Mouse (Mus musculus): ENCODE results near the gene Gcnt1. TPM values are rescaled to one million over a fixed set of nuclear protein-coding genes. Genes with fewer than 3 reads are reported as not detected.

Gene Gcnt1
- polyA plus RNA-seq, 1 experiment from 2014 or later, result 7.8 TPM

DNA sequence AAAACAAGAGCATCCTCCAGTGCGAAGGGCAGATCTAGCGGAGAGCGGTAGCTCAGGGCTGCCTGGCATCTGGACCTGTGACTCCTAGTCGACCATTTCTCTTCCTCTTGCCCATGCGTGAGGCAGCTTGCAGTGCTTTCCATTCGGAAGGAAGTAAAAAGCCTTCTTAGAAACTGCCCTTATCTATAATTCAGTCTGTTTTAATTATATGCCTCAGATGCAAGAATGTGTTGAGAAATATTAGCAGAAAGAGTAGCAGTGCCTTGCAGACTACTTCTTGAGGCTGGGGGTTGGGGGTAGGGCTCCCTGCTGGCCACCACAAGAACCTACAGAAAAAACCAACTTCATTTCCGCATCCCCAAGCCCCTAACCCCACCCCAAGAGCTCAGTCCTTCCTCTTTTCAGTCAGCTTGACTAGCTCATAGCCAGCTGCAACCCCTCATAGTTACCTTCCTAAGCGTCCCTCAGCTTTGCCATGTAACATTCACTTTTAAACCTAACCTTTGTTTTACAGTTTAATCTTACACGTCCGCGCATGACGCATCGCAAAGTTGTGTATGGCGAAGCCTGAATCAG lies 13.2 kb downstream of the Gcnt1 start:
- no peak overlapping the region for H3K4me3 ChIP-seq (ENCODE audit: low read depth, low read length)
- no peaks in the 10 kb centered on the region for H3K36me3 ChIP-seq (ENCODE audit: control insufficient read depth, insufficient read depth, low read length)
- H3K27ac ChIP-seq (replicated peaks; ENCODE audit: low read depth, low read length), result no peak overlapping the region
- H3K27me3 ChIP-seq (replicated peaks; ENCODE audit: control insufficient read depth, insufficient read depth, low read length), result 0 out of 2 replicates have a peak, but pooled peaks cover 9% of the 10 kb centered on the region
- no peaks in the 10 kb centered on the region for H3K9me3 ChIP-seq (ENCODE audit: control insufficient read depth, low read length)
- 71% methylated on average over 14 of the region's 14 CpGs for WGBS
- ATAC-seq (ENCODE audit: low read depth) (no peak), DNase-seq (ENCODE audit: low spot score) (no peak)
- no peaks in the 10 kb centered on the region; the same call in 1 of the 2 replicates for H3K4me1 ChIP-seq (ENCODE audit: control insufficient read depth, insufficient read depth, low read length)
- H3K9ac ChIP-seq (ENCODE audit: low read depth, low read length), result no peak overlapping the region
- H3K4me2 ChIP-seq (ENCODE audit: low read depth, low read length), result no peak overlapping the region

DNA sequence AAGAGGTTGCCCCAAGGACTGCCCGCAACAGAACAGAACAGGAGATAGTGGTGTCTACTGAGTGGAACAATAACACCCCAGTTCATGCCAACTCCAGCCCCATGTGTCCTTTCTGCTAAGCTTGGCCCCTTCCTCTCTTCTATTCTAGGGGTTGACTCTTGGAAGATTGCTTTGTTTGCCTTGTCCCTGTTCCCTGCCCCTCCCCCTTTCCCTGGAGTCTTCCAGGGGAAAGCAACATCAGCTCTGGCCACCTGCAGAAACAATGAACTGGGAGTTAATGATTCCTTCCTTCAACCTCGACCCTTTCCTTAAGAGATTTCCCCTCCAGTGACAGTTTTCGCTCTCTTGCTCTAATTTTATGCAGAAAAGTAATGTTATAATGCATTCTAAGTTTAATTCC lies 15.3 kb downstream of the Gcnt1 start:
- no peak for ATAC-seq (ENCODE audit: low read depth)
- Histone ChIP-seq H3K27ac (replicated peaks; ENCODE audit: low read depth, low read length) (no peak overlapping the region), H3K9me3 (ENCODE audit: control insufficient read depth, low read length) (no peaks in the 10 kb centered on the region), H3K4me1 (ENCODE audit: control insufficient read depth, insufficient read depth, low read length) (no peaks in the 10 kb centered on the region; the same call in 1 of the 2 replicates), H3K27me3 (replicated peaks; ENCODE audit: control insufficient read depth, insufficient read depth, low read length) (0 out of 2 replicates have a peak, but pooled peaks cover 9% of the 10 kb centered on the region), H3K36me3 (ENCODE audit: control insufficient read depth, insufficient read depth, low read length) (no peaks in the 10 kb centered on the region), H3K4me2 (ENCODE audit: low read depth, low read length) (no peak overlapping the region), H3K4me3 (ENCODE audit: low read depth, low read length) (no peak overlapping the region), H3K9ac (ENCODE audit: low read depth, low read length) (no peak overlapping the region)
- no peak for DNase-seq (ENCODE audit: low spot score)
- 64% methylated on average over 3 of the region's 3 CpGs for WGBS

DNA sequence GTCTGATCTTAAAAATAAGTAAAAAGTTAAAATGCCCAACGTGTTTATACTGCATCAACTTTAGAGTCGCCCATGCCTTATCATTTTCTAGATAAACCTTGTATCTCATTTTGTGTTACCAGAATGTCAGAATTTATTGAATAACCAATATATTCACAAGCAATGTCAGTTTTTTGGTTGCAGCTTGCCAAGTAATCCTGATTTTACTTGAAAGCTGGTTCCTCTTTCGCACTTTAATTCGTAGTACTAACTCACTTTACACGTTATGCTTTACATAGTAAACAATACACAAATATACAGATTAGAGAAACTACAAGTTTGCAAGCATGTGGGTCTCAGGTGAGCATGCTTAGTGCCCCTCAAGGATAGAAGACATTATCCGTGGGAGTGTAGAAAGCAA lies 15.7 kb downstream of the Gcnt1 start:
- Histone ChIP-seq H3K9me3 (ENCODE audit: control insufficient read depth, low read length) (no peaks in the 10 kb centered on the region), H3K27ac (replicated peaks; ENCODE audit: low read depth, low read length) (no peak overlapping the region), H3K4me3 (ENCODE audit: low read depth, low read length) (peak overlapping the region; percentile 48; the same call in 1 of the 2 replicates), H3K27me3 (replicated peaks; ENCODE audit: control insufficient read depth, insufficient read depth, low read length) (0 out of 2 replicates have a peak, but pooled peaks cover 9% of the 10 kb centered on the region), H3K36me3 (ENCODE audit: control insufficient read depth, insufficient read depth, low read length) (no peaks in the 10 kb centered on the region), H3K4me2 (ENCODE audit: low read depth, low read length) (peak overlapping the region; percentile 83), H3K9ac (ENCODE audit: low read depth, low read length) (no peak overlapping the region), H3K4me1 (ENCODE audit: control insufficient read depth, insufficient read depth, low read length) (no peaks in the 10 kb centered on the region; the same call in 1 of the 2 replicates)
- DNase-seq (ENCODE audit: low spot score) (no peak), ATAC-seq (ENCODE audit: low read depth) (no peak)
- 73% methylated on average over 6 of the region's 6 CpGs for WGBS

DNA sequence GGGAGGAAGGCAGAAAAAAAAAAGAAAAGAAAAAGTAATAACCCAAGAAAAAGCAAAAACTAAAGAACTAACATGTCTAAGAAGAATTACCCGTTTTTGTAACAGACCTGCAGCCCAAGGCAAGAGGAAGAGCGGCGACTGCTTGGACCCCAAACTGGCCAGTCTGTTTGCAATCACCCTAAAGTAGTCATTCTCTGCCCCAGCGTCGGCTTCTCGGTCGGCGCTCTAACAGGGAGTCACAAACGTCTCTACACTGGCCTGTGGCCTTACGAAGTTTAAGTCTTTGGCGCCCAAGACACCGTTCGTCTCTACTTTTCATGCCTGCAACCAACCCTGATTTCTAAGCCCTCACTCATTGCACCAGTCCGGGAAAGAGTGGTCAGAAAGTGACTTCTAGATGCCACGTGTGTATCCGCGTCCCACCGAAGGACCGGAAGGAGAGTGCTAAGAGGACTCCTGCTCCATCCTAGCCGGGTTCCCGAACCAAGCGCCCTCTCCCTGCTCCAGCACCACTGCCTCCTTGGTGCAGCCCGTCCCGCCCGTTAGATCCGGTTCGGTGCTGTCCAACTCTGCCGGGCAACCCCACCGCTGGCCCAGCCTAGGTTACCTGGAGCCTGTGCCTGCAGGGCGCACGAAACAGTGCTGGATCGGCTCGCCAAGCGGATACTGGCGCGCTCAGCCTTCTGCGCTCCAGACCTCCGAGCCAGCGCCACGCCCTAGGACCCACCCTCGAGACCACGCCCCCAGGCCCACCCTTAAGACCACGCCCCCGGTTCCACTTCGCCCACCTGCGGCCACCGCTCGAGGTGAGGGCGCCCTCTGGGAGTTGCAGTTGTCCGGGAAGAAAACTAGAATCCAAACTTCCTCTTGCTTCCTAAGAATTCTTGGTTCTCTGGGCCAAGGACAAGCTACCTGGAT lies 16.4 kb downstream of the Gcnt1 start:
- Histone ChIP-seq H3K36me3 (ENCODE audit: control insufficient read depth, insufficient read depth, low read length) (no peaks in the 10 kb centered on the region), H3K4me1 (ENCODE audit: control insufficient read depth, insufficient read depth, low read length) (no peaks in the 10 kb centered on the region; the same call in 1 of the 2 replicates), H3K27ac (replicated peaks; ENCODE audit: low read depth, low read length) (no peak overlapping the region), H3K4me2 (ENCODE audit: low read depth, low read length) (peak overlapping the region; percentile 83), H3K4me3 (ENCODE audit: low read depth, low read length) (peak overlapping the region; percentile 48), H3K9me3 (ENCODE audit: control insufficient read depth, low read length) (no peaks in the 10 kb centered on the region), H3K27me3 (replicated peaks; ENCODE audit: control insufficient read depth, insufficient read depth, low read length) (0 out of 2 replicates have a peak, but pooled peaks cover 9% of the 10 kb centered on the region), H3K9ac (ENCODE audit: low read depth, low read length) (peak overlapping the region; percentile 51)
- DNase-seq (ENCODE audit: low spot score) (peak; percentile 86), ATAC-seq (ENCODE audit: low read depth) (peak; percentile 91)
- 2% methylated on average over 47 of the region's 50 CpGs for WGBS

DNA sequence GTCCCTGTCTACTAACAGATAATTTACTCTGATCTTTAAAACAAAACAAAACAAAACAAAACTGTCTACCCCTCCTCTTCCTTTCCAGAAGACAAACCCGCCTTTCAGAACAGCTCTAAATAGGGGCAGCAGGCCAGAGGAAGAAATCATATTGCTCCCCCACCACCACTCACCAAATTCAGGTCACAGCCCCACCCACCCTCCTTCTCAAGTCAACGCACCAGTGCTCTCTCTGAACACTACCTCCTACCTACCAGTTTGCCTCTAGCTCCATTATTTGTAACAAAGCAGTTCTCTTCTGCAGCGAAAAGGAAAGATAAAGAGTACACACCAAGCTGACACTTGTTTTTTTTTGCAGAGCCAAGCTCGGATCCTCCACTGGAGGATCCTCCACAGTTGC lies 17.3 kb downstream of the Gcnt1 start:
- Histone ChIP-seq H3K4me3 (ENCODE audit: low read depth, low read length) (peak overlapping the region; percentile 48), H3K9ac (ENCODE audit: low read depth, low read length) (peak overlapping the region; percentile 51; the same call in 1 of the 2 replicates), H3K4me1 (ENCODE audit: control insufficient read depth, insufficient read depth, low read length) (no peaks in the 10 kb centered on the region; the same call in 1 of the 2 replicates), H3K27ac (replicated peaks; ENCODE audit: low read depth, low read length) (no peak overlapping the region), H3K27me3 (replicated peaks; ENCODE audit: control insufficient read depth, insufficient read depth, low read length) (0 out of 2 replicates have a peak, but pooled peaks cover 9% of the 10 kb centered on the region), H3K36me3 (ENCODE audit: control insufficient read depth, insufficient read depth, low read length) (no peaks in the 10 kb centered on the region), H3K4me2 (ENCODE audit: low read depth, low read length) (peak overlapping the region; percentile 83), H3K9me3 (ENCODE audit: control insufficient read depth, low read length) (no peaks in the 10 kb centered on the region)
- ATAC-seq (ENCODE audit: low read depth) (no peak), DNase-seq (ENCODE audit: low spot score) (no peak)
- WGBS, result 28% methylated on average over 4 of the region's 4 CpGs

DNA sequence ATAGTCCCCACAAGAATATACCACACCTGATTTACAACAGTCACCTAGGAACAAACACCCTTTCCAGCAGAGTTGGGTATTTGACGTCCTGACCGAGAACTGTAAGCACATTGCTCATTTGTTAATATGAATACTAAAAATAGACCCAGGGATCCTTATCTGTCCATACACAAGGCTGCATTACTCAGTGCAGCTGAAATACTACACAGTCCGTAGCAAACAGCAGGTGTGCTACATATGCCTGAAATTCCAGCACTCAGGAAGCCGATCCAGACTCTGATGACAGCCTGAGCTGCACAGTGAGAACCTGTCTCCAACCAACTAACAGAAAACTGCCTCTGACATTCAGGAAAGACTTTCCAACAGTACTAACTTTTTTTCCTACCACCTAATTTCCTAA lies 17.8 kb downstream of the Gcnt1 start:
- no peak overlapping the region for H3K4me3 ChIP-seq (ENCODE audit: low read depth, low read length)
- no peak for ATAC-seq (ENCODE audit: low read depth)
- H3K9ac ChIP-seq (ENCODE audit: low read depth, low read length), result no peak overlapping the region
- H3K4me2 ChIP-seq (ENCODE audit: low read depth, low read length), result peak overlapping the region; percentile 83
- WGBS, result 41% methylated on average over 4 of the region's 4 CpGs
- no peaks in the 10 kb centered on the region; the same call in 1 of the 2 replicates for H3K4me1 ChIP-seq (ENCODE audit: control insufficient read depth, insufficient read depth, low read length)
- no peak overlapping the region for H3K27ac ChIP-seq (replicated peaks; ENCODE audit: low read depth, low read length)
- 0 out of 2 replicates have a peak, but pooled peaks cover 9% of the 10 kb centered on the region for H3K27me3 ChIP-seq (replicated peaks; ENCODE audit: control insufficient read depth, insufficient read depth, low read length)
- DNase-seq (ENCODE audit: low spot score), result no peak
- no peaks in the 10 kb centered on the region for H3K9me3 ChIP-seq (ENCODE audit: control insufficient read depth, low read length)
- H3K36me3 ChIP-seq (ENCODE audit: control insufficient read depth, insufficient read depth, low read length), result no peaks in the 10 kb centered on the region

DNA sequence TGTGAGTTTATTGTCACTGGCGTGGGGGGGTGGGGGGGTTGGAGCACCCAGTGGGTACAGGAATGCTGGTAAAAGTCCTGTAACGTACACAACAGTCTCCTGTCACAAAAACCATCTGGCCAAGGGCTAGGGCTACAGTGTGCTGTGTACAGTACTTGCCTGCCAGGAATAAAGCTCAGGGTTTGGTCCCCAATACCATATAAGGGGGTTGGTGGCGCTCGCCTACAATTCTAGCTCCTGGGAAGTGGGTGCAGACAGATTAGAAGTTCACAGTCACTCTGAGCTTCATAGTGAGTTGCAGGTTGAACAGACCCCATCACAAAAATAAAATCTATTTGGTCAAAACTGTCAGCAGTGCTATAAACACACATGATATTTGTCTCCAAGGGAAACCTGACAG lies 18.3 kb downstream of the Gcnt1 start:
- Histone ChIP-seq H3K9me3 (ENCODE audit: control insufficient read depth, low read length) (no peaks in the 10 kb centered on the region), H3K4me1 (ENCODE audit: control insufficient read depth, insufficient read depth, low read length) (no peaks in the 10 kb centered on the region; the same call in 1 of the 2 replicates), H3K27ac (replicated peaks; ENCODE audit: low read depth, low read length) (no peak overlapping the region), H3K9ac (ENCODE audit: low read depth, low read length) (no peak overlapping the region), H3K4me2 (ENCODE audit: low read depth, low read length) (peak overlapping the region; percentile 83; the same call in 1 of the 2 replicates), H3K27me3 (replicated peaks; ENCODE audit: control insufficient read depth, insufficient read depth, low read length) (0 out of 2 replicates have a peak, but pooled peaks cover 9% of the 10 kb centered on the region), H3K36me3 (ENCODE audit: control insufficient read depth, insufficient read depth, low read length) (no peaks in the 10 kb centered on the region), H3K4me3 (ENCODE audit: low read depth, low read length) (no peak overlapping the region)
- 67% methylated on average over 4 of the region's 4 CpGs for WGBS
- DNase-seq (ENCODE audit: low spot score), result no peak
- ATAC-seq (ENCODE audit: low read depth), result no peak

DNA sequence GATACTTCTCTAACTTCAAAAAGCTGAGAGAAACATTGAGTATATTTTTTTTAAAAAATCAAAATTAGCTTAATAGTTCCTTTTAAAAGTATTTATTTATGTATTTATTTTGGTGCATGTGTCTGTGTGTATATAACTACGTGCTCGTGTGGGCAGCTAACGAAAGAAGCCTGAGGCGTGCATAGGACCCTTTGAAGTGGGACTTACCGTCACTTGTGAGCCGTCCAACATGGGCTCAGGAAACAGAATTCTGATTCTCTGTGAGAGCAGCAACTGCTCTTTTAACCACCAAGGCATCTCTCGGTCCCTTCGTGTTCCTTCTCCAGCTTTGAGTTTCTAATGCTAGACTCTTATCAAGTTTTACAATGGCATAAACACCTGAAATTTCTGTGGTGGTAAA lies 18.9 kb downstream of the Gcnt1 start:
- no peaks in the 10 kb centered on the region; the same call in 1 of the 2 replicates for H3K4me1 ChIP-seq (ENCODE audit: control insufficient read depth, insufficient read depth, low read length)
- no peak for DNase-seq (ENCODE audit: low spot score)
- H3K4me3 ChIP-seq (ENCODE audit: low read depth, low read length), result no peak overlapping the region
- ATAC-seq (ENCODE audit: low read depth), result no peak
- 69% methylated on average over 8 of the region's 8 CpGs for WGBS
- no peak overlapping the region for H3K27ac ChIP-seq (replicated peaks; ENCODE audit: low read depth, low read length)
- no peaks in the 10 kb centered on the region for H3K9me3 ChIP-seq (ENCODE audit: control insufficient read depth, low read length)
- no peak overlapping the region for H3K4me2 ChIP-seq (ENCODE audit: low read depth, low read length)
- no peaks in the 10 kb centered on the region for H3K36me3 ChIP-seq (ENCODE audit: control insufficient read depth, insufficient read depth, low read length)
- H3K27me3 ChIP-seq (replicated peaks; ENCODE audit: control insufficient read depth, insufficient read depth, low read length), result 0 out of 2 replicates have a peak, but pooled peaks cover 9% of the 10 kb centered on the region
- H3K9ac ChIP-seq (ENCODE audit: low read depth, low read length), result no peak overlapping the region

All from embryonic facial prominence, embryonic 14.5 days (tissue).